ENCODE assay signal across 8 mouse cellular contexts in genomic region chr6:82772451-82773101, GRCm38 (mm10). TPM values are rescaled to one million over a fixed set of nuclear protein-coding genes. Genes with fewer than 3 reads are reported as not detected.
DNase-seq lines count a peak whose midpoint lies in the region; ATAC-seq and TF ChIP-seq lines count a peak whose summit lies in the region.

No protein-coding gene starts in this region.

- no peak for ATAC-seq in CD4-positive, CD25-positive, alpha-beta regulatory T cell, adult 4 months
- no peak for ATAC-seq in heart, embryonic 14.5 days (ENCODE audit: insufficient number of reproducible peaks, insufficient read depth, low FRiP score, low read depth)
- ATAC-seq in liver, embryonic 15.5 days (ENCODE audit: insufficient read depth), result no peak

- TF ChIP-seq POLR2A in small intestine, adult 2 months (IDR thresholded peaks at IDR 0.05; ENCODE audit: low read depth, low read length), result no peak

- TF ChIP-seq CTCF in small intestine, adult 2 months (IDR thresholded peaks at IDR 0.05; ENCODE audit: extremely low read depth, insufficient read length, insufficient replicate concordance, low read depth, low read length), result no peak

- peak overlapping the region; percentile 92 for H3K4me2 ChIP-seq in heart, embryonic 14.5 days (ENCODE audit: low read length)
- H3K4me2 ChIP-seq in liver, embryonic 15.5 days, result peak overlapping the region; percentile 89

- H3K4me1 ChIP-seq in heart, embryonic 14.5 days (ENCODE audit: control insufficient read depth in 2 of 2, insufficient read depth in 2 of 2, low read length in 2 of 2), result peaks cover 12 to 37% of the 10 kb centered on the region in 2 experiments
- peaks cover 57% of the 10 kb centered on the region for H3K4me1 ChIP-seq in liver, embryonic 15.5 days (replicated peaks)
- peaks cover 25% of the 10 kb centered on the region for H3K4me1 ChIP-seq in small intestine, adult 2 months (ENCODE audit: control insufficient read depth, insufficient read depth, insufficient read length, low read length)

- H3K36me3 ChIP-seq in heart, embryonic 14.5 days (ENCODE audit: control insufficient read depth, insufficient read depth, low read length), result no peaks in the 10 kb centered on the region
- no peaks in the 10 kb centered on the region for H3K36me3 ChIP-seq in liver, embryonic 15.5 days (replicated peaks)
- no peaks in the 10 kb centered on the region for H3K36me3 ChIP-seq in small intestine, adult 2 months (ENCODE audit: control insufficient read depth, insufficient read depth, low read length)

- no peaks in the 10 kb centered on the region for H3K27me3 ChIP-seq in heart, embryonic 14.5 days (ENCODE audit: control insufficient read depth, insufficient read depth, low read length)
- H3K27me3 ChIP-seq in liver, embryonic 15.5 days, result peaks cover 32% of the 10 kb centered on the region
- no peaks in the 10 kb centered on the region for H3K27me3 ChIP-seq in small intestine, adult 2 months (ENCODE audit: control insufficient read depth, insufficient read depth, low read length)

- peak overlapping the region; percentile 80 for H3K9ac ChIP-seq in heart, embryonic 14.5 days (ENCODE audit: low read length)
- H3K9ac ChIP-seq in liver, embryonic 15.5 days, result peak overlapping the region; percentile 51

- DNase-seq in CD4-positive, CD25-positive, alpha-beta regulatory T cell, adult 2 months (ENCODE audit: low read depth, low spot score), result peak; percentile 27
- DNase-seq in thymus, postnatal 0 days (ENCODE audit: low spot score), result peak; percentile 13
- no peak for DNase-seq in thymus, postnatal 10 days (ENCODE audit: low spot score in 2 of 2)
- DNase-seq in layer of hippocampus, postnatal 25 days (ENCODE audit: extremely low spot score in 1 of 2, low spot score in 1 of 2), result no peak

- no peaks in the 10 kb centered on the region for H3K9me3 ChIP-seq in heart, embryonic 14.5 days (ENCODE audit: control insufficient read depth, low read length)
- no peaks in the 10 kb centered on the region for H3K9me3 ChIP-seq in liver, embryonic 15.5 days (replicated peaks)

- WGBS in heart, embryonic 14.5 days, result under 1% methylated on average over 19 of the region's 19 CpGs
- WGBS in liver, embryonic 15.5 days (ENCODE audit: insufficient replicate concordance), result 1% methylated on average over 19 of the region's 19 CpGs
- 4% methylated on average over 19 of the region's 19 CpGs for WGBS in small intestine, adult 2 months

- peak overlapping the region; percentile 54 to 57 for H3K4me3 ChIP-seq in heart, embryonic 14.5 days (ENCODE audit: control insufficient read depth in 1 of 2, insufficient read depth in 1 of 2, low read depth in 1 of 2, low read length in 2 of 2)
- peak overlapping the region; percentile 63 for H3K4me3 ChIP-seq in liver, embryonic 15.5 days (replicated peaks)
- H3K4me3 ChIP-seq in small intestine, adult 2 months (ENCODE audit: low read depth, low read length), result peak overlapping the region; percentile 86

- H3K27ac ChIP-seq in heart, embryonic 14.5 days (replicated peaks in 1 of 2; ENCODE audit: control insufficient read depth in 1 of 2, insufficient read depth in 1 of 2, low read depth in 2 of 2, low read length in 2 of 2), result peak overlapping the region; percentile 75 to 80
- no peak overlapping the region; the same call in 1 of the 2 replicates for H3K27ac ChIP-seq in liver, embryonic 15.5 days (replicated peaks)
- H3K27ac ChIP-seq in small intestine, adult 2 months (ENCODE audit: insufficient read depth, low read depth, low read length), result peak overlapping the region; percentile 43

RNA-seq across cellular contexts. Expression of gene Hk2, which starts 1.7 kb away (rescaled TPM):
- polyA plus RNA-seq in CD4-positive, CD25-positive, alpha-beta regulatory T cell, adult 4 months (2017; shearing (Covaris generic)), result 1 to 10 TPM; 3.0 TPM
- polyA plus RNA-seq in thymus, postnatal 0 days (2015; fragmentation: Nextera tagmentation; extraction: Ambion mirVana), result 3.6 and 5.2 TPM in 2 replicates
- 31.0 and 38.0 TPM in 2 replicates for polyA plus RNA-seq in heart, embryonic 14.5 days (2014; fragmentation: Nextera tagmentation; extraction: Ambion mirVana)
- polyA plus RNA-seq in liver, embryonic 15.5 days (2015; fragmentation: Nextera tagmentation; extraction: Ambion mirVana), result 4.7 and 5.2 TPM in 2 replicates
- 2.2 and 6.1 TPM in 2 replicates for polyA plus RNA-seq in small intestine, adult 2 months (2012; rRNA removed)
- 1 to 10 TPM; 7.1 to 8.8 TPM for total RNA-seq in layer of hippocampus, postnatal 25 days (2021)

Comparison
In these comparisons a context has a peak if more than half of its experiments do, and no peak if none do; other contexts are left out.
1. DNase-seq: peak in CD4-positive, CD25-positive, alpha-beta regulatory T cell, adult 2 months (single experiment) and thymus, postnatal 0 days (single experiment); none in thymus, postnatal 10 days (0 of 2) and layer of hippocampus, postnatal 25 days (0 of 2).
2. Peak in every context shown above with its lines, with median percentiles within 50 percentile points of each other: H3K4me3 ChIP-seq.